Mouse (Mus musculus) thymus, adult 18-20 months (tissue): ENCODE results near the gene Tjp2.
"Not testable (repeated sequence)": the region's sequence is repeated elsewhere in the genome, so short reads cannot be mapped to it uniquely, and the experiment has no call there.

ENCODE experiments used
- DNase-seq, 2 experiments: peaks; one replicate each; pipeline ENCODE4 v3.0.0; 2022; ENCODE audit warnings: mixed read lengths in 2 of 2

Gene Tjp2

DNA sequence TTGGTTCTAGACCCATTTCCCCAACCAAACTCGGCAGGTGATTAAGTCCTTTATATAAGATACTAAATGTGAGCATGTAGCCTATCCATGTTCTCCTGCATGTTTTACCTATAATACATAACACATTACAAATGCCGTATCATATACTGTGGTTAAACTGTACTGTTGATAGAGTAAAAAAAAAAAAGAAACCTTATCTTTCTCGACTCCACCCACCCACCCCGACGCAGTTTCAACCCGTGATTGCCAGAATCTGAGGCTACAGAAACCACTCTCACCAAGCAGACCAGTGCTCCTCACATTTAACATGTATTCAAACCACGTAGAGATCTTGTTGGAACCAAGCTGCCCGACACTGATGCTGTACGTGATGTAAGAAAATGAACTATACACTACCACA, 102.2 kb downstream of the Tjp2 start:
- no peak for DNase-seq

DNA sequence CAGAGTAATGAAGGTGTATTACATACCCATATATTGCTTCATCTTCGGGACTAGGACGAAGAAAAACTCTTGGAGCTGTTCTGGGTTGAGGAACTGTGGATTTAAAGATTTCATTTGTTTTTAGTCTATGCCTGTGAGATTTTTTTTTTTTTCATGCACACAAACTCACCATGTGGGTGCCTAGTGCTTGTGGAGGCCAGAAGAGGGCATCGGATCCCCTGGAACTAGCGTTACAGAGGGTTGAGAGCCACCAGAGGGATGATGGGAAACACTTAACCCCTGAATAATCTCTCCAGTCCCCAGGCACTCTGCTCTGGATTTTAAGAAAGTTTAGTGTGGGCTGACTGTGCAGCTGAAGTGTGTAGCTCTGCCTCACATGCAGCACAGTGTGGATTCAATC, 104.0 kb downstream of the Tjp2 start:
- no peak for DNase-seq

DNA sequence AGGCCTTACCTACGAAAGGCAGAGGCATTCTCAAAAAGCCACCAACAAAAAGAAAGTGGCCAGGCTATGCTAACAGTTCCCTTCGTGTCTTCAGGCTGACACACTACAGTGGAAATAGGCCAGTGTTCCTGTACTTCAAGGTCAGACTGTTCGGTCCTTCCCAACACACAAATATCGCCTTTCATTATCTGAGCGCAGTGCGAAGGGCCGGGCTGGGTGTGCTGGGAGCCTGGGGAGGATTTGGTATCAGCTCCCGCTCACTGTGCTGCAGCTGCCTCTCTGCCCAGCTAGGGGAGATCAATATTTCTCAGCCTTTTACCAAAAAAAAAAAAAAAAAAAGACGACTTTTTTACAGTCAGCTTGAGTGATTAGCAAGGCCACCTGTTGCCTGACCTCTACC, 106.1 kb downstream of the Tjp2 start:
- no peak for DNase-seq

DNA sequence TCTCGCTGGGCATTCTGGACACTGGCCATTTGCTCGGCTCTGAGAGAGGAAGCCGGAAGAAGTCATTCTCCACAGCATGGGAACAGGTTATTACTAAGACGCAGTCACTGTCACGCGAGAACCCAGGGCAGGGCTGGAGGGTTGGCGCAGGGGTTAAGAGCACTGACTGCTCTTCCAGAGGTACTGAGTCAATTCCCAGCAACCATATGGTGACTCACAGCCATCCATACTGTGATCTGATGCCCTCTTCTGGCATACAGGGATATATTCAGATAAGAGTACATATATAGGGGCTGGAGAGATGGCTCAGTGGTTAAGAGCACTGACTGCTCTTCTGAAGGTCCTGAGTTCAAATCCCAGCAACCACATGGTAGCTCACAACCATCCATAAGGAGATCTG, 113.2 kb downstream of the Tjp2 start:
- DNase-seq, result no peak

DNA sequence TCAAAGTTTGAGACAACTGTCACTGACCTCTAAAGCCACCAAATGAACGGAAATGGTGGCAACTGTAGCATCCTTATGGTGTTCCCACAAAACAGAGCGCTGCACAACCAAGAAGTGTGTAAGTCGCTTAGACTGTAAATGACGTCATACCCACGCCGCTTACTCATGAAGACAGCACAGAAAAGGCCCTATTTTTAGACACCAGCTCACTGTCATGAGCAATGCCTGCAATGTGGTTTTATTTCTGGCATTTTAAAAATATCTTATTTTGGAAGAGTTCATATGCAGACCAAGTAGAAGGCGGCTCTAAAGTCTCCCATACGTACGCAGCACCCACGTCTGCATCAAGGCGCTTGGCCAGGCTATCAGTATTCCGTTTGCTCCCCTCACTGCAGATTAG, 117.1 kb downstream of the Tjp2 start:
- DNase-seq, result no peak

DNA sequence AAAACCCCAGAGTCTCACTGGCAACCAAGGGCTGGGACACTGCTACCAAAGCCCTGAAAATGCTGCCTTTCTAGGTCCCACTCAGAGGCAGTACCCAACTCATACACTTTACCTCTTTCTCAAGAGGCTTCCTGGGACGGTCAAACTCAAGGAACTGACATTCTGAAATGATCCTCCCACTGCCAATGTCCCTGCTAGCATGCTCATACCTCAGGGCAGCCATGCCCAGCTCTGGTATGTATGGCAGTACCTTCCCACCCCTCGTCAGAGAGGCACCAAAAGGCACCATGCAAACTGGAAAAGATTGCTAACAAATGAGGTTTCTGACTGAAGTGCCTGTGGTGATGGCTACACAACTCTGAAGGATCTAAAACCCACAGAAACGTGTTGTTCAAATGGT, 121.0 kb downstream of the Tjp2 start:
- no peak for DNase-seq

DNA sequence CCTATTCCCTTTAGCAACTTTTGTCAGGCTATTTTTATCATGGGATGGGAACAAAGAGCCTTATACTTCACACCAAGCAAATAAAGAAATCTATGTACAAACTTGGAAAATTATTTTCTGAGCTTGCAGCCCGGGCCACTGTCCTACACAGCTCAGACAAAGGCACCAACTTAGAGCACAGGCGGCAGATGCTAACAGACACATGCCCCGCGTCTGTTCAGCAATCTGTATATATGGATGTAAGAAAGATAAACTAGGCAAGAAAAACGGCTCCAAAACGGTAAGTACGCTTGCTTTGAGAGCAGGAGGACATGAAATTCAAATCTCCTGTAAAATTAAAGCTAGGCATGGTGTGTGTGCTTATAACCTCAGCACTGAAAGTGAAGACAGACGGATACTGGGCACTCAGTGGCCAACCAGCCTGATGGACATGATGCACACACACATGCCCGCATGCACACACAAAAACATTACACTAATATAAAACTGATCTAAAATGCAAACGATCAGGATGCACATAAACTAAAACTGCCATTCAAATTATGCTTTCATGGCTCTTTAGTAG, 122.2 kb downstream of the Tjp2 start:
- DNase-seq, result no peak

DNA sequence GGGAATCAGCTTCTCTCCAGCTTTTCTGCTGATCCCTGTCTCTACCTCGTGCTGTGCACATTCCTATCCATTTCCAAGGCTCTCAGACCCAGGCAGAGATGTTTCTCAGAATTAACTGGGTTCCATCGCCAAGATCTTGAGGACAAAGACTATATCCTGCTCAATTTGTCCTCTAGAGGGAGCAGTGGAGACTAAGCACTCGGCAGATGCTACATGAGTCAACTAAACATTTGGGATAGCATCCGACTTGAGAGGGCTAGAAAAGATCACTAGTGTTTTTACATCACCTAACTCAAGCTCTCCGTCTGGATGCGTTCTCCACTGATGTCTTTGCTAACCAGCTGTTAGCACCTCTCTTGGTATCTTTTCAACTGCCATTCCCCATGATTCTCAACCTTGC, 123.6 kb downstream of the Tjp2 start:
- no peak for DNase-seq

DNA sequence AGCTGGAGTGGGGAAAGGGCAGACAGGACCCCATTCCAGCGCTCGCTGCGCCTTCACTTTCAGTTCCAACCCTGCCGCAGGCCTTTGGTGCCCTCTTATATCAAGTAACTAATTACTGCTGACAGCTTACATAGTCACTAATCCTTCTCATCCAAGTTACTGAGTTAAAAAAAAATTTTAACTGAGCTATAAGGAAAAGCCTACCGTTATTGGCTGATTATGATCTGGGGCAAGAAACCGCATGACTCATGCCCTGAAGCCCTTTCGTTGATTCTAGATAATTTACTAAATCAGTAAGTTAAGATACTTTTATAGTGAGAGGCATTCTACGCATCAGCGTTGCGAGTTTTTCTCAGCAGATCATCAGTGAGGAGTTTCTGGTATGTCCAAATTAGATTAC, 126.1 kb downstream of the Tjp2 start:
- DNase-seq, result no peak

DNA sequence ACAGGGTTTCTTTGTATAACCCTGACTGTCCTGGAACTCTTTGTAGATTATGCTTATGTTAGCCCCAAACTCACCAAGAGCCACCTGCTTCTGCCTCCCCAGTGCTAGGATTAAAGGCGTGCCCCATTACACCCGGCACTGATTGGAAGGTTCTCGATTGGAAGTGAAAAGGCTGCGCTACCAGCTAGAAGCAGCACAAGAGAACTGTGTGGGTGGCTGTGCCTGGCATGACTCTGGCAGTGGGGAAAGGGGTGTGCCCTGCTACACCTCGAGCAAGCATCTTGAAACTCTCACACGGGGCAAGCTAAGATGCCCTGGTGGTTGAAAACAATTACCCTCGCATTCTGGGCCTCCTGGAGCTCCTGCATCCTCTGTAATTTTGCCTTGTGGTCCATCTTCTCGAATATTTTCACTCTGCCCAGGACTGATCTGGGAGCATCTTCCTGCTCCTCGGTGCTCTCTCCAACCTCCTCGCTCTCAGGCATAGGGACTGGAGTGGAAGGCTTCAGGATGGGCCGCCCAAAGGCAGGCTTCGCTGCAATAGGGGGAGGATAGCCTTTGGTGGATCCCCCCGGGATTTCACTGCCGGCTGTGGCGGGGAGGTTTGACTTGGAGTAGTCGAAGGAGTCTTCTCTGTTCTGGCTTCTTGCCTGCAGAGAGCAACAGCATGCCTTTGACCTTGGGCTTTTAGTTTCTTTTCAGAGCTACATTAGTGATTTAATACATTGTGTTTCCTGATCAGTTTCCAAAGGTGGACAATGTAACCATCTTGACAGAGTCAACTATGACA, 127.0 kb downstream of the Tjp2 start:
- no peak for DNase-seq

DNA sequence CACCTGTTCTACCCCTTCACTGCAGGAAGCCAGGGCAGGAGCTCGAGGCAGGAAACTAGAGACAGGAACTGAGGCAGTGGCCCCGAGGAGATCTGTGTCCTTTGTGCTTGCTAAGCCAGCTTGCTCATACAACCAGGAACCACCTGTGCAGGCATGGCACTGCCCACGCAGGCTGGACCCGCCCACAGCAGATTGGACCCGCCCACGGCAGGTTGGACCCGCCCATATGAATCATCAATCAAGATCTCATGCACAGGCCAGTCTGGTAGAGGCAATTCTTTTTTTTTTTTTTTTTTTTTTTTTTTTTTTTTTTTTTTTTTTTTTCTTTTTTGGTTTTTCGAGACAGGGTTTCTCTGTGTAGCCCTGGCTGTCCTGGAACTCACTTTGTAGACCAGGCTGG, 132.8 kb downstream of the Tjp2 start:
- not testable (repeated sequence) for DNase-seq

DNA sequence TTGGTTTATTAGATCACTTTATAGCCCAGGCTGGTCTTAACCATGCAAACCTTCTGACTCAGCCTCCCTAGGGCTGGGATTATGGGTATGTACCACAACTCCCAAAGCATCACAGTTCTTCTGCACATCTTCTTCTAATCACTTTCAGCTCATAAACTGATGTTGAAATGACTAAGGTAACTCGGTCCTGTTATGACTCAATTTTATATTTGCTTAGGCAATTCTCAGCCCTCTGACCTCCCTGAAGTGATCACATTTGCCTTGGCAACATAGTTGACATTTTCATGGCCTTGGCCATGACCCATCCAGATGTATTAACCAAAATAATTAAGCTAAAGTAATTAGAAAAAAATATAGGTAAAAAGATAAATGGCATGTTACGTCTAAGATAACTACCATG, 134.5 kb downstream of the Tjp2 start:
- no peak for DNase-seq

DNA sequence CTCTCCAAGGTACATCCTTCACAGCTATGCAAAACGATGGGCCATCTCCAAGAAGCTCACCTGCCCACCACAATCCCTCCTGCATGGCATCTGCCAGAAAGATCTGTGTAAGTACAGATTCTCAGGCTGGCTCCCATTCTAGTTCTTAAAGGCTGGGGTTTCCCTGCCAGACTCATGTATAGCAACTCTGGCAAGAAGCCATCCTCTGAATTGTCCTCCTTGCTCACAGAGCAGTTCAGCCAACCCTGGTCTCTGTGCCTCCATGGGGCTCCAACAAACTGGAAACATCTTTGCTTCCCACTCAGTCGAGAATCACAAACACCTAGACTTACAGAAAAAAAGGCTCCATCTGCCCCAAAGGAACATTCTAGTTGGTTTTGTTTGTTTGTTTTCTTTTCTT, 139.5 kb downstream of the Tjp2 start:
- DNase-seq, result no peak

DNA sequence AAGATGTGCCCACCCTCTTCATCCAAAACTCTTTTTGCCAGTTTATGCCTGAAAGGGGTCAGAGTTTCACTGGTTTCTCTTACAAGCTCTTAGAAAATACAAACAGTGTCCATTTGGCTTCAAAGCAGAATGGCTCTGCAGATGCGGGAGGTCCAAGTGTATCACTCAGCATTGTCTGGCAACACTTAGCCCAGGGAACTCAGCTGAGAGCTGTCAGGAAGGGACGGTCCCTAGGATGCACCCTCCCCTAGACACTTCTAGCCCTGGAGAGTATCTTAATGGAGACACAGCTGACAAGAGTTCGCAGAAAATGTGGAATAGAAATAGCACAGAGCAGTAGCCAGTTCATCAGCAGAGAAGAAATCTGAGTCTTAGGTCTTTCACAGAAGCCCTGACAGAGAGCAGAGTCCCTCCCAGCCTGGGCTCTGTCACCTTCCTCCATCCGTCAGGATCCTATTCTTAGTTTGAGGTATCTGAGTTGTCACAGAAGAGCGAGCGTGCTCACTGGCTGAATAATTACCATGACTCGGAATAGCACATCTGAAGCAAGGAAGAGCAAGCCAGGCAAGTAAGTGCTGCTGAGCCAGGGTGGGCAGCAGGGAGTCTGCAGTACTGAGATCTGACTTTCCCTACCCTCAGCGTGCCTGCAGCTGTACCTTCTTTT, 144.3 kb downstream of the Tjp2 start:
- DNase-seq, result no peak

DNA sequence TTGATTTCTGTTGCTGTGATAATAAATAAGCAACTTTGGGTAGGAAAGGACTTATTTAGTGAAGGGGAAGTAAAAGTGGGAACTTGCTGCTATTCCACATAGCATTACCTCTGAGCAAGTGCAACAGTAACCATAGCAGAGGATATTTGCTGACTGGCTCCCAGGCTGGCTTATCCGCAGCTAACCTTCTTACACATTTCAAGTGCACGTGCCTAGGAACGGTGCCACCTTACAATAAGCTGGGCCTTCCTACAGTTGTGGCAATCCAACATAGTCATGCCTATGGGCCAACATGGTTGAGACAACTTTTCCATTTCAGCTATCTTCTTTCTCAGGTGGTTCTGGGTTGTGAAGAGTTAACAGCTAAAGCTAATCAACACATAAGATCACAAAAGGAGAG, 147.2 kb downstream of the Tjp2 start:
- DNase-seq, result no peak

DNA sequence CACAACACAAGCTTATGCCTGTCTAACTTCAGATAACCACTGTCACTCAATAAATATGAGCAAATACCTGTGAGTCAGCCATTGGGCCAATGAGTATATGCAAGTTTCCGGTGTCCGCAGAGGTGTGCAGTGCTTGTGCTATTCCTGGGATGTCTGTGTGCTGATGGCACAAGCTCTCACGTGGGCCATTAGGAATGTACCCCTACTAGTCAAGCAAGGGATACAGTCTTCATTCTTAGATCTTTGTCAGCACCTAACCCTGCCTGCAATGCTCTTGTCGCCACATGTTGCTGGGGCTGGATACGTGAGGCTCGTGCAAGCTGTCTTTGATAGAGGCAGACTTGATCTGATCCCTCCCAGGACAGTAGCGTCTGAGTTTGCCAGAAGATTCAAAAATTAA, 148.3 kb downstream of the Tjp2 start:
- DNase-seq, result no peak

DNA sequence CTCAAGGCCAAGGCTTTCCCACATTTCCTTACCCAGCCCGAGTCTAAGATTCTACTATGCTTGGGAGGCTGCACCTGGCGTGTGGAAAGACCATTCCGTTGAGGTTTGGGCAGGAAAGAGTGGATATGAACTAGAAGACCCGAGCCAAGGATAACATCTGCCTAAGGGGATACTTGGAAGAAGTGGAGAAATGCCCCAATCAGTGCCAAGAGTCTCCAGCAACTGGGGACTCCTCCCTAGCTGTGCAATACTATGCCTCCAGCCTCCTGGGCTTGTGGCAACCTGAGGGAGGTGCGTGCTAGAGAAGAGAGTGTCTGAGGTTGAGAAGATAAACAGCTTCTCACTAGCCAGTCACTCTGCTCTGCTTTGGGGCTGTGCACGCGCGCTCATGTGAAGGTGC, 148.9 kb downstream of the Tjp2 start:
- no peak for DNase-seq

DNA sequence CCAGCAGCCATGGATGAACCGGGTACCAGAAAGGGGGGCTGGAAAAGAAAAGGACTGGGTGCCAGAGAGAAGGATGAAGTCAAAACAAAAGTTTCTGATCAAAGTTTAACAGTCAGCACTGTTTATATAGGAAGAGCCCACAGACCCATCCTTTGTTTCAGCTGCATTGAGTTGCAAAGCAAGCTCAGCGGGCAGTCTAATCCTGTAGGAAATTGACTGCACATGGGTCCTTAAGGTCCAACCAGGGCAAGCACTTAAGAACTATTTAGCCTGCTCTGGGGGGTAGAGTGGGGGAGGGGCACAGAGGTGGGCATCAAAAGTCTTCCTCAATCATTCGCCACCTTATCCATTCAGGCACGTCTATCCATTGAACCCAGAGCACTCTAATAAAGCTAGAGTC, 151.7 kb downstream of the Tjp2 start:
- DNase-seq, result no peak

DNA sequence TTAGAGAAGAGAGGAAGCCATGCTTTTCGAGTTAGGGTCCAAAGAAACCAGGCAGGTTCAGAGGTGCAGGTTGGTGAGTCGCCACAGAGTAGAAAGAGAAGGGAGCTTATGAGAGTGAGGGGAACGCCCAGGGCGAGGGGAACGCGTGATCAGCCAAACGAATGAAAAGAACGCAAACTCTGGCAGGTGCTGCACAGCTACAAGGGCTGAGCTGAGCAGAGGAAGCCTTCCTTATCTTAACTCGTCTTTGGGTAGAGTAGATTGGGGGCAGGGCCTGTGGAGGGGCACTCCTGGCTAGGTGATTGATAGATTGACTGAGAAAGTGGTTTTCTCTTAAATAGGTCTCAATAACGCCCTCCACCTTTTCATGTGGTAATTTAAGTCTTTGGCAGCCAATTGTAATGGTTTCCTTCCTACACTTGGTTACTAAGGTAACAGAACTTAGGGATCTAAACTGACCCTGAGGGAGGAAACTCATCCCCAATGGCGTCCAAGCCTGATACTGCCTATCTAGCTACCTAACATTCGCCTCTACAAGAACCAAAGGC, 160.4 kb downstream of the Tjp2 start:
- DNase-seq, result no peak

DNA sequence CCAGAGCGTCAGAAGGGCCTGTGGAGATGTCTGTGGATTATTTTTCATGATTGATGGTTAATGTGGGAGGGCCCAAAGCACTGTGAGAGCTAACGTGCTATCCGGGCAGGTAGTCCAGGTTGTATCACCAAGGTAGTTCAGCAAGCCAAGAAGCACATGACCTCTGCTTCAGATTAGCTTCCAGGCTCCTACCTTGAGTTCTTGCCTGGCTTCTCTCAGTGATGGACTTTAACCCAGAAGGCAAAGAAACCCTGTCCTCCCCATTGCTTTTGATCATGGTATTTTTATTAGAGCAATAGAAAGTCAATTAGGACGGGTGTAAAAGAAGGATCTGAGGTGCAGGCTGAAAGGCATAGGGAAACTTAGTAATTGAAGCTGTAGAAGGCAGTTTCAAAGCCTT, 161.2 kb downstream of the Tjp2 start:
- DNase-seq, result no peak

DNA sequence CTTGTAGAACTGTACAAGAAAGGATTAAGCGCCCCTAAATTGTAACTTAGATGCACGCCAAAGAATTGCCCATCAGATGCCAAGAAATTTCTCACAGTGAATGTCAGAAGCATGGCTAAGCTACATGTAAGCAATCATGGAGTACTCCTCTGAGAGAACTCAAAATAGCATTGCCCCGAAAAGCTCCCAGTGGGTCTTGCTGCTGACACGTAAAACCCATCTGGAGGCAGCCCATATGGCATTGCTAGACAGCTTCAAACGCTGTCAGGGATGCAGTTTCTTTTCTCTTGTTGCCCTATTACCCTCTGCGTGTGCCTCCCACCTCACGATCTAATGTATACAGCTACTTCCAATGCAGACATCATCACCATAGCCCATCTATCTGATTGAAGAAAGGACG, 166.0 kb downstream of the Tjp2 start:
- no peak for DNase-seq

DNA sequence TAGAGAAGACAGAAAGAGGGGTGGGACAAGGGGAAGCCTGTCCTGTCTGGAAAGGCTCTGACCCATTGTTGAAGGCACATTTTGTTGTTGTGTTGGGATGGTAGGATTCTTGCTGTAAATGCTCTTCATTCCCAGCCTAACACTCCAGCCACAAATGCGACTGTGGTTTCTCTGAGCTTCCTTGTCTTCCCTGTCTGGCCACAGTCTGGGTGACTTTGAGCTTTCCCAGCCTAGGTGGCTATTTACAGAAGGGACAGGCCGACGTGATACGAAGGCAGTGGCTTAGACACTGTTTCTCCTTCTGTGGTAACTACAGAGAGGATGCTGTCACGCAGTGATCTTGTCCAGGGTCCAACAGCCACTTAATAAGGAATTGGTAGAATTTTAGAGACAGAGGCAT, 166.8 kb downstream of the Tjp2 start:
- DNase-seq, result no peak

DNA sequence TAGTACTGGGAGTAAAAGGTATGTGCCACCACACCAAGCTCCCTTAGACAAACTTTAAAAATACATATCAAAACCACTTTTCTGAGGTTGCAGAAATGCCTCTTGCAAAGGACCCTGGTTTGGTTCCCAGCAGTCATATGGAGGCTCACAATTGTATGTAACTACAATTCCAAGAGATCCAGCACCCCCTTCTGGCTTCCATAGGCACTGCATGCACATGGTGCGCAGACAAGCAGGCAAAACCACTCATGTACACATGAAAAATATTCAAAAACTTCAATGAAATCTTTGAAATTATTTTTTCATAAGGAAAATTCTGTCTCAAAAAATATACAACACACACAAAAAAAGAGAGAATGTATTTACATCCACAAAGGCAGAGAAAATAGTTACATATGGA, 167.9 kb downstream of the Tjp2 start:
- no peak for DNase-seq

DNA sequence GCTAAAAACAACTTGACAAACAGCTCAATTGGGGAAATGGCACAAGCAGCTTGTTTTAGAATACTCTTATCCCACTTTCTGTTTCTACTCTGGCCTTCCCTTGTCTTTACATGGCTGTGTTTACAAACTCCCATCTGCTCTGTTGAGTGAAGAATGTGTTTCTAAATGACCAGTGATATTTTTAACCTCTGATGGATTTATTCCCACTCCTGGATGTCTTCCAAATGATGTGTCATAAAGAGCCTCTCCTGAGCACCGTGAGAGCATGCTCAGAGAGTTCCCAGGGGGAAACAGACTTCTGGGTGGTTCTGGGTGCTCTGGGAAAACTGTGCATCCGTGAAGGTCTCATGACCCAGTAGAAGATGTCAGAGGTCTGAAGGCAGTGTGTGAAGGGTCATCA, 169.9 kb downstream of the Tjp2 start:
- no peak for DNase-seq
